Mouse (Mus musculus): ENCODE measurements around the gene Htr5a.

Gene Htr5a

DNA sequence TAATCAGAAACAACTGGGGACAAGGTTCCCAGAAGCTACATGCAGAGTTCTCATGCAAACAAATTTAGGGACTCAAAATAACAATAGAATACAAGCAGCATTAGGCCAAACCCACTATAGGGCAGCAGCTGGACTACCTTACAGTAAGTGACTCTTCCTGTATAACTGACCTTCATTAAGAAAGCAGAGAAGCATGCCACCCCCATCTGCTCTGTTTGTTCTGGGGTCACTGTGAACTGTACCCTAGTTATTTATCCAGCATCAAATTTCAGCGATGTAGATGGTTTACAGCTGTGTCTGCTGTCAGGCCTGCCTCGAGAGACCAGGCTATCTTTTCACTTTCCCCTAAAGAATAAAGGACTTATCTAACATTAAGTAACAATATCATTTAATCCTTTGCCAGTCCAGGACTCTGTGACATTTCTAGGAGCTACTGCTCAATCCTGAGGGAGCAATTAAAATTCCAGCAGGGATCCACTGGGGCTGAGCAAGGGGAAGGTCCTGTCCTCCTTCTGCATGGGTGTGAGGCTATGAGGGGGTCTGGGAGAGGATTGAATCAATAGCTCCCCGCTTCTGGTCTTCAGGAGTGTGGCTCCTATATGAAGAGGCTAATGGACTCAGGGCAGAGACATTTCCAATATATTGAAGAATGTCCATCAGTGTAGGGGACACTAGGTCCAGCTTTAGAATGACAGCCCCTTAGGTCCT lies 38.5 kb downstream of the Htr5a start:
- DNase-seq (ENCODE audit: extremely low spot score, low read depth, low spot score) = no peak

DNA sequence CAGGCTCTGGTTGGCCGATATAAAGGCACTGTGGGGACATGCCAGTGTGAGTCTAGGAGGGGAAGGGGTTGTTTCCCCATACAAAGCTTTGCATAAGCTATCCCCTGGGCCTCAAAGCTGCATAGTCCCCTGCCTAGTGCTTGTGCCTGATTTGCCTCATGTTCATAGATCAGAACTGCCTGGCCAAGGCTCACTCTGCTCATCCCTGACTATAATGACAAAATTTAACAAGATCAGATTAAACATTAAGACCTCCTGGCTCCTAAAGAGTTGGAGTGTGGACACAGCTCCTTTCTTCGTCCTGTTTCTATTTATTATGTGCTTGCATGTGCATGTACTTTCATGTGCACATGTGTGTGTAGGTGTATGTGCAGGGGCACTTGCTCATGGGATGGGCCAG lies 39.3 kb downstream of the Htr5a start:
- DNase-seq (ENCODE audit: extremely low spot score, low read depth, low spot score) = no peak

DNA sequence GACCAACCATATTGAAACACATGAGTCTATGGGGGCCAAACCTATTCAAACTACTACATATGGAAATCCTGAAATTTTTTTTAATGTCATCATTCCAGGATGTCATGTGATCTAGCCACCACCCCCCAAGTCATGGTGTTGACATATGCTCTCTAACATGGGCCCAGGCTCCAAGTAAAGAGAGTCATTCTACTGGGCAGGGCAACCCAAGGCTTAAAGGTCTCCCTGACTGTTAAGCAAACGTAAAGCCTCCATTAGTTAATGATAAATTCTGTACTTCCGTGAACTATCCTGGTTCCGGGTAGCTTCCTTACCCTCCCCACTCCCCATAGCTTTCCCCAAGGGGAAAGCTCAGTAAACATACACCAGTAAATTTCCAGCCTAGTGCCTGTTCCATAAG lies 46.1 kb downstream of the Htr5a start:
- no peak for DNase-seq (ENCODE audit: extremely low spot score, low read depth, low spot score)

DNA sequence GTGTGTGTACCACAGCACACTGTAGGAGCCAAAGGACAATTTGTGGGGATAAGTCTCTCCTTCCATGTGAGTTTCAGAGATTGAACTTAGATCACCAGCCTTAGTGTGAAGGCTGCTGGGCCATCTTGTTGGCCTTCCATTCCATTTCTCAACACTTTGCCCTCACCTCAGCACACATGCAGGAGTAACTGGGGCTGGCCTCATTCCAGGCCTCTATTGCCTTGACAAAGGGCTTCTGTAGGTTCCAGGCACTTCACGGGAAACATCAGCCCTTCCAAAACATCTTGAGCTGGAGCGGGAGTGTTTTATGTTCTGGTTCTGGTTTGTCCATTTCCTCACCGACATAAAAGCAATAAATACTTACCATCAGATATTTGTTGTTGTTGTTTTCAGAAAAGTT lies 54.0 kb downstream of the Htr5a start:
- DNase-seq (ENCODE audit: extremely low spot score, low read depth, low spot score) = no peak

DNA sequence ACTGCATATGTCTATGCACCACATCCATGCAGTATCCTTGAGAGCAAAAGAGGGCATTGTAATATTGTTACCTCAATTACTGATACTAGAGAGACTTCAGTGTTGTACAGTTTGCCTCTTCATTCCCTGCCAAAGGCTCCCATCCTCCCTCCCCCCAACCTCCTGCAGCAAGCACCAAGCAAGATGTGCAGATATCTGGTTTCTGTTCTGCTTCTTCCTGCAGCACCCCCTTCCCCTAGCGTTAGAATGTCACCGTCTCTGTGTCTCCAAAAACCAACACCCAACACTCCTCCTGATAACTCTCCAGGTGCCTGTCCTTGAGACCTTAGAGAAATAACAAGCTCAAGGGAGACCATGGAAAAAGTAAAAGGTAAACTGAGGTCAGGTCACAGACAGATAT lies 57.8 kb downstream of the Htr5a start:
- no peak for DNase-seq (ENCODE audit: extremely low spot score, low read depth, low spot score)

DNA sequence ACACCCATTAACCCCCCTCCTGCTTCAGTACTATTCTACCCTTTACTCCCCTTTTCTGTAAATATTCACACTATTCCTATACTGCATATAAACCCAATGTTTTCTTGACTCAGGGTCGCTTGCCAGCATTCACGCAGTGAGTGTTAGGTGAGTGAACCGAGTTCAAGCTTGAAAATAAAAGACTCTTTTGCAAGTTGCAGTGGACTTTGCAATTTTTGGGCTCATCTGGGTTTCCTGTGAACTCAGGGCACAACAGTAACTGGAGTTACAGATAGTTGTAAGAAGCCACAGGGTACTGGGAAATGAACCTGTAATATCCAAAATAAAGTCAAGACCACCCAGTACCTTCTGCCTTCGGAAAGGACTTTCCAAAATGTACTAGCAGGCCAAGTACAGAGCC lies 58.2 kb downstream of the Htr5a start:
- DNase-seq (ENCODE audit: extremely low spot score, low read depth, low spot score) = no peak
